Mouse (Mus musculus): ENCODE measurements at regions not wholly inside any gene's neighbourhood (a gene's known extent, or its start where the extent isn't known, plus 50 kb on each side); places are given as distances from the start of the nearest gene placed in this dataset.

DNA sequence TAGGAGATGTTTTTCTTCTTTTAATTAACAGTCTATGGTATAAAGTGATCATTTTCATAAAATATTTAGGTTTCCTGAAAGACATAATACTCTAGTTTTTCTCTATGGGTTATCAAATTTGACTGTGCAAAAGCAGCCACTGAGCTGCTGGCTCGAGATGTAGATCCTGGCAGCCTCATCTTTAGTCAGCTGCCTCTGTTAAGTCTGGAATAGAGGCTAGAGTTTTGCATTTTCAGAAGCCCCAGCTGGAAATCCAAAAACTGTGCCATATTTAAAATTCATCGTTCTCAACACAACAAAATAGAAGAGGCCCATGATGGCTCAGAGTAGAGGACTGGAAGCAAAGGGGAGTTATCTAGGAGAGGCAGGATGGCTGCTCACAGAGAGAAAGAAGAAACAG lies 53.8 kb upstream of the Lpar1 start:
- TF ChIP-seq CTCF (IDR thresholded peaks at IDR 0.05; ENCODE audit: low read depth): no peak
- no peak for TF ChIP-seq EP300 (optimal IDR thresholded peaks at IDR 0.05)

Data from stomach, postnatal 0 days (tissue).